Mouse (Mus musculus): Measurements from ENCODE around the gene Ptprn2. TPM values are rescaled to one million over a fixed set of nuclear protein-coding genes. Genes with fewer than 3 reads are reported as not detected.

The Ptprn2 gene
- polyA plus RNA-seq, 1 experiment from 2014 or later, result 3.5 TPM

GRCm38 (mm10) chr12:117224036-117224435 is 738.5 kb downstream of the Ptprn2 start:
- no peaks in the 10 kb centered on the region for H3K36me3 ChIP-seq (ENCODE audit: control insufficient read depth, insufficient read depth, low read length)
- no peak for ATAC-seq (ENCODE audit: insufficient read depth, low FRiP score)
- H3K27ac ChIP-seq (ENCODE audit: low read length), result no peak overlapping the region
- H3K9me3 ChIP-seq (replicated peaks; ENCODE audit: control insufficient read depth, low read length), result no peaks in the 10 kb centered on the region
- H3K27me3 ChIP-seq (ENCODE audit: control insufficient read depth, insufficient read depth, low read length), result no peaks in the 10 kb centered on the region
- H3K4me2 ChIP-seq (ENCODE audit: low read depth, low read length), result no peak overlapping the region
- no peaks in the 10 kb centered on the region for H3K4me1 ChIP-seq (ENCODE audit: control insufficient read depth, insufficient read depth, low read length)
- H3K4me3 ChIP-seq (replicated peaks; ENCODE audit: low read length), result no peak overlapping the region
- WGBS, result 53% methylated on average over 1 of the region's 1 CpGs
- no peak overlapping the region for H3K9ac ChIP-seq (ENCODE audit: low read length)

- Histone ChIP-seq H3K4me2 (ENCODE audit: low read depth, low read length) (no peak overlapping the region), H3K4me1 (ENCODE audit: control insufficient read depth, insufficient read depth, low read length) (no peaks in the 10 kb centered on the region), H3K27ac (ENCODE audit: low read length) (no peak overlapping the region), H3K36me3 (ENCODE audit: control insufficient read depth, insufficient read depth, low read length) (no peaks in the 10 kb centered on the region), H3K9me3 (replicated peaks; ENCODE audit: control insufficient read depth, low read length) (no peaks in the 10 kb centered on the region), H3K9ac (ENCODE audit: low read length) (no peak overlapping the region), H3K4me3 (replicated peaks; ENCODE audit: low read length) (no peak overlapping the region), H3K27me3 (ENCODE audit: control insufficient read depth, insufficient read depth, low read length) (no peaks in the 10 kb centered on the region)
- ATAC-seq (ENCODE audit: insufficient read depth, low FRiP score), result 0 out of 2 replicates have a peak, but pooled peaks have one; percentile 17
- 72% methylated on average over 3 of the region's 3 CpGs for WGBS
Observed at GRCm38 (mm10) chr12:117227236-117227635, 741.7 kb downstream of the Ptprn2 start.

- H3K9me3 ChIP-seq (replicated peaks; ENCODE audit: control insufficient read depth, low read length), result no peaks in the 10 kb centered on the region
Observed at GRCm38 (mm10) chr12:117229442-117229841, 743.9 kb downstream of the Ptprn2 start.

GRCm38 (mm10) chr12:117230282-117230681 is 744.8 kb downstream of the Ptprn2 start:
- H3K4me2 ChIP-seq (ENCODE audit: low read depth, low read length), result no peak overlapping the region
- H3K9me3 ChIP-seq (replicated peaks; ENCODE audit: control insufficient read depth, low read length), result no peaks in the 10 kb centered on the region
- H3K9ac ChIP-seq (ENCODE audit: low read length), result no peak overlapping the region
- no peak overlapping the region for H3K27ac ChIP-seq (ENCODE audit: low read length)
- WGBS, result 81% methylated on average over 6 of the region's 6 CpGs
- H3K4me1 ChIP-seq (ENCODE audit: control insufficient read depth, insufficient read depth, low read length), result no peaks in the 10 kb centered on the region
- no peaks in the 10 kb centered on the region for H3K27me3 ChIP-seq (ENCODE audit: control insufficient read depth, insufficient read depth, low read length)
- H3K4me3 ChIP-seq (replicated peaks; ENCODE audit: low read length), result no peak overlapping the region
- ATAC-seq (ENCODE audit: insufficient read depth, low FRiP score), result no peak
- no peaks in the 10 kb centered on the region for H3K36me3 ChIP-seq (ENCODE audit: control insufficient read depth, insufficient read depth, low read length)

More at GRCm38 (mm10) chr12:117229442-117229841, 743.9 kb downstream of the Ptprn2 start:
- Histone ChIP-seq H3K4me2 (ENCODE audit: low read depth, low read length) (no peak overlapping the region), H3K4me3 (replicated peaks; ENCODE audit: low read length) (no peak overlapping the region), H3K9ac (ENCODE audit: low read length) (no peak overlapping the region), H3K27ac (ENCODE audit: low read length) (no peak overlapping the region), H3K4me1 (ENCODE audit: control insufficient read depth, insufficient read depth, low read length) (no peaks in the 10 kb centered on the region), H3K36me3 (ENCODE audit: control insufficient read depth, insufficient read depth, low read length) (no peaks in the 10 kb centered on the region), H3K27me3 (ENCODE audit: control insufficient read depth, insufficient read depth, low read length) (no peaks in the 10 kb centered on the region)
- ATAC-seq (ENCODE audit: insufficient read depth, low FRiP score), result no peak
- 79% methylated on average over 4 of the region's 4 CpGs for WGBS

GRCm38 (mm10) chr12:117231850-117232249 is 746.3 kb downstream of the Ptprn2 start:
- no peak overlapping the region for H3K27ac ChIP-seq (ENCODE audit: low read length)
- no peaks in the 10 kb centered on the region for H3K9me3 ChIP-seq (replicated peaks; ENCODE audit: control insufficient read depth, low read length)
- 65% methylated on average over 5 of the region's 5 CpGs for WGBS
- H3K36me3 ChIP-seq (ENCODE audit: control insufficient read depth, insufficient read depth, low read length), result no peaks in the 10 kb centered on the region
- H3K4me1 ChIP-seq (ENCODE audit: control insufficient read depth, insufficient read depth, low read length), result no peaks in the 10 kb centered on the region
- no peaks in the 10 kb centered on the region for H3K27me3 ChIP-seq (ENCODE audit: control insufficient read depth, insufficient read depth, low read length)
- H3K9ac ChIP-seq (ENCODE audit: low read length), result no peak overlapping the region
- no peak for ATAC-seq (ENCODE audit: insufficient read depth, low FRiP score)
- no peak overlapping the region for H3K4me2 ChIP-seq (ENCODE audit: low read depth, low read length)
- no peak overlapping the region for H3K4me3 ChIP-seq (replicated peaks; ENCODE audit: low read length)

- H3K9ac ChIP-seq (ENCODE audit: low read length), result no peak overlapping the region
- H3K27me3 ChIP-seq (ENCODE audit: control insufficient read depth, insufficient read depth, low read length), result no peaks in the 10 kb centered on the region
- H3K27ac ChIP-seq (ENCODE audit: low read length), result no peak overlapping the region
- no peak overlapping the region for H3K4me3 ChIP-seq (replicated peaks; ENCODE audit: low read length)
- no peak overlapping the region for H3K4me2 ChIP-seq (ENCODE audit: low read depth, low read length)
- no peaks in the 10 kb centered on the region for H3K36me3 ChIP-seq (ENCODE audit: control insufficient read depth, insufficient read depth, low read length)
- ATAC-seq (ENCODE audit: insufficient read depth, low FRiP score), result no peak
- H3K9me3 ChIP-seq (replicated peaks; ENCODE audit: control insufficient read depth, low read length), result no peaks in the 10 kb centered on the region
- no peaks in the 10 kb centered on the region for H3K4me1 ChIP-seq (ENCODE audit: control insufficient read depth, insufficient read depth, low read length)
Observed at GRCm38 (mm10) chr12:117235114-117235513, 749.6 kb downstream of the Ptprn2 start.

GRCm38 (mm10) chr12:117236020-117236734 is 750.7 kb downstream of the Ptprn2 start:
- ATAC-seq (ENCODE audit: insufficient read depth, low FRiP score), result no peak
- Histone ChIP-seq H3K27me3 (ENCODE audit: control insufficient read depth, insufficient read depth, low read length) (no peaks in the 10 kb centered on the region), H3K4me2 (ENCODE audit: low read depth, low read length) (no peak overlapping the region), H3K36me3 (ENCODE audit: control insufficient read depth, insufficient read depth, low read length) (no peaks in the 10 kb centered on the region), H3K4me1 (ENCODE audit: control insufficient read depth, insufficient read depth, low read length) (no peaks in the 10 kb centered on the region), H3K9ac (ENCODE audit: low read length) (no peak overlapping the region), H3K4me3 (replicated peaks; ENCODE audit: low read length) (no peak overlapping the region), H3K27ac (ENCODE audit: low read length) (no peak overlapping the region), H3K9me3 (replicated peaks; ENCODE audit: control insufficient read depth, low read length) (no peaks in the 10 kb centered on the region)
- 71% methylated on average over 4 of the region's 4 CpGs for WGBS

- 75% methylated on average over 3 of the region's 3 CpGs for WGBS
- Histone ChIP-seq H3K27me3 (ENCODE audit: control insufficient read depth, insufficient read depth, low read length) (no peaks in the 10 kb centered on the region), H3K4me2 (ENCODE audit: low read depth, low read length) (no peak overlapping the region), H3K9ac (ENCODE audit: low read length) (no peak overlapping the region), H3K36me3 (ENCODE audit: control insufficient read depth, insufficient read depth, low read length) (no peaks in the 10 kb centered on the region), H3K4me1 (ENCODE audit: control insufficient read depth, insufficient read depth, low read length) (no peaks in the 10 kb centered on the region), H3K9me3 (replicated peaks; ENCODE audit: control insufficient read depth, low read length) (no peaks in the 10 kb centered on the region), H3K27ac (ENCODE audit: low read length) (no peak overlapping the region), H3K4me3 (replicated peaks; ENCODE audit: low read length) (no peak overlapping the region)
- ATAC-seq (ENCODE audit: insufficient read depth, low FRiP score), result no peak
Observed at GRCm38 (mm10) chr12:117236981-117237380, 751.5 kb downstream of the Ptprn2 start.

- Histone ChIP-seq H3K27ac (ENCODE audit: low read length) (no peak overlapping the region), H3K4me2 (ENCODE audit: low read depth, low read length) (no peak overlapping the region), H3K9ac (ENCODE audit: low read length) (no peak overlapping the region), H3K4me3 (replicated peaks; ENCODE audit: low read length) (no peak overlapping the region), H3K9me3 (replicated peaks; ENCODE audit: control insufficient read depth, low read length) (no peaks in the 10 kb centered on the region), H3K4me1 (ENCODE audit: control insufficient read depth, insufficient read depth, low read length) (no peaks in the 10 kb centered on the region), H3K36me3 (ENCODE audit: control insufficient read depth, insufficient read depth, low read length) (no peaks in the 10 kb centered on the region), H3K27me3 (ENCODE audit: control insufficient read depth, insufficient read depth, low read length) (no peaks in the 10 kb centered on the region)
- no peak for ATAC-seq (ENCODE audit: insufficient read depth, low FRiP score)
- 73% methylated on average over 9 of the region's 9 CpGs for WGBS
Observed at GRCm38 (mm10) chr12:117239927-117240715, 754.6 kb downstream of the Ptprn2 start.
